Mouse (Mus musculus): ENCODE measurements around the gene Ggps1.
"Not testable (repeated sequence)": the region's sequence is repeated elsewhere in the genome, so short reads cannot be mapped to it uniquely, and the experiment has no call there.

Gene Ggps1

DNA sequence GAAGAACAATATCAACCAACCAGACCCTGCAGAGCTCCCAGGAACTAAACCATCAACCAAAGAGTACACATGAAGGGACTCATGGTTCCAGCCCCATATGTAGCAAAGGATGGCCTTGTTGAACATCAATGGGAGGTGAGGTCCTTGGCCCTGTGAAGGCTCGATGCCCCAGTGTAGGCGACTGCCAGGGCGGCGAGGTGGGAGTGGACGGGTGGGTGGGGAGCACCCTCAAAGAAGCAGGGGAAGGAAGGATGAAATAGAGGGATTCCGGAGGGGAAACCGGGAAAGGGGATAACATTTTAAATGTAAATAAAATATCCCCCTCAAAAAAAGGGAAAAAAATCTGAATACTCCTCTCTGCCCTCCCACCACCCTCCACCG lies 24.4 kb downstream of the Ggps1 start:
- DNase-seq (ENCODE audit: low spot score) = no peak

DNA sequence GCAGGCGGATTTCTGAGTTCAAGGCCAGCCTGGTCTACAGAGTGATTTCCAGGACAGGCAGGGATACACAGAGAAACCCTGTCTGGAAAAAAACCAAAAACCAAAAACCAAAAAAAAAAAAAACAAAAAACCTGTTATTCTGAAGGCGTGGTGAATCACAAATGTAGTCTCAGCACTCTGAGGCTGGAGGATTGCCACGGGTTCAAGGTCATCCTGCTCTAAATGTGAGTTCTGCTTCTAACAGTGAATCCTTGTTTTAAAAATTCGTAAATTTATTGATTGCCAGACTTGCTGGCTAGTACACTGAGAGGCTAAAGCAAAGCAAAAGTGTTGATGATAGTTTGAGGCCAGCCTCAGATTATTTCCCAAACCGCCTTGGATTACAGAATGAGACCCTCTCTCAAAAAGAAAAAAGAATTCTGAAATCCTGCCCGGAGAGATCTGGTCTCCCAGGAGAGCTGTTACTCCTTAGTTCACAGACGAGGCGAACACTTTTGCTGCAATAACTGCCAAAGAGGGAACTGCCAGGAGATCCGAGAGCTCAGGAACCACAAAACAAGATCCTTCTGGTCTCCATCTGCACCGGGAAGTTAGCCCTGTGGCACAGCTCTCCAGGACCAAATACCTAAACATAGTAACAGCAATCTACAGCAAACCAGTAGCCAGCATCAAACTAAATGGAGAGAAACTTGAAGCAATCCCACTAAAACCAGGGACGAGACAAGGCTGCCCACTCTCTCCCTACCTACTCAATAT lies 27.2 kb downstream of the Ggps1 start:
- DNase-seq (ENCODE audit: low spot score) = no peak

DNA sequence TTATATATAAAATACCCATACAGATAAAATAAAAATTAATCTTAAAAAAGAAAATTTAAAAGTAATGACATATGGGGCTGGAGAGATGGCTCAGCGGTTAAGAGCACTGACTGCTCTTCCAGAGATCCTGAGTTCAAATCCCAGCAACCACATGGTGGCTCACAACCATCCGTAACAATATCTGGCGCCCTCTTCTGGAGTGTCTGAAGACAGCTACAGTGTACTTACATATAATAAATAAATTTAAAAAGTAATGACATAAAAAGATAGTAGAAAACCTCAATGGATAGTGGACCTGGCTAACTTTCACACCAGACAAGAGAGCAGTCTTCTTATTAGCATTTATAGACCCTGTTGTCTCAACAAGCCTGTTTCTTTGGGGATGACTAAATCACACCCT lies 27.9 kb downstream of the Ggps1 start:
- not testable (repeated sequence) for DNase-seq (ENCODE audit: low spot score)

DNA sequence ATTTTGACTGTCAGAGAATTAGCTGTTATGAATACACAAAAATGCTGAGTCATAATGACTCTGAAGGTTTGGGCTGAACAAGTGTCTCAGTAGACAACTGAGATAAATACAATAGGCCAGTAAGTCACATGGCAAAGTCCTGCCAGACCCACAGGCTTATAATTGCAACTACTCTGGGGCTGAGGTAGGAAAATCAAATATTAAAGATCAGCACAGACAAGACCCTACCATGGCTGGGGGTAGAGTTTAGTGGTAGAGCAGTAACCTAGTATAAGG lies 29.3 kb downstream of the Ggps1 start:
- no peak for DNase-seq (ENCODE audit: low spot score)

DNA sequence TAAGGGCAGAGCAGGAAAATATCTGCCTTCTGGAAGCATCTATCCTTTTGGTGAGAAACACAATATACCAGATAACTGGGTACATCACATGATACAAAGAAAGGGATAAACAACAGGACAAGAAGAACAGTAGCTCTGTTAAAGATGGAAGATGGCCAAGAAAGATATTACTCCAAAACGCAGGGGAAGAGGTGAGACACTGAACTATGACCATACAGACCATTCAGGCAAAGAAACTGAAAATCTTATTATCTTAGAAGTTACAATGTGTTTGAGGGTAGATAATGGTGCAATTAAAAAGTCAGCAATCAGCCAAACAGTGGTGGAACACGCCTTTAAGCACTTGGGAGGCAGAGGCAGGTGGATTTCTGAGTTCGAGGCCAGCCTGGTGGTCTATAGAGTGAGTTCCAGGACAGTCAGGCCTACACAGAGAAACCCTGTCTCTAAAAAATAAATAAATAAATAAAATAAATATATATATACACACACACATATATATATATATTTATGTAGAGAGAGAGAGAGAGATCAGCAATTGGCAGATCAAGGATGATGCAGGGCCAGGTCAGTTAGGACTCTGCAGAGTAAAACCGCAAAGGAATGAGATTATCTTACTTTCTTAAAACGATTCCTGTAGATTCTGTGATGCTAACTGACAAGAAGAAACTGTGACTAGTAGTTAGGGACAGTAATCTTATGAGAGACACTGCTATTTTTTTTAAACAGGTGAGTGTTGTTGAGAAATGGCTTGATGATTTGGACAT lies 29.8 kb downstream of the Ggps1 start:
- no peak for DNase-seq (ENCODE audit: low spot score)

DNA sequence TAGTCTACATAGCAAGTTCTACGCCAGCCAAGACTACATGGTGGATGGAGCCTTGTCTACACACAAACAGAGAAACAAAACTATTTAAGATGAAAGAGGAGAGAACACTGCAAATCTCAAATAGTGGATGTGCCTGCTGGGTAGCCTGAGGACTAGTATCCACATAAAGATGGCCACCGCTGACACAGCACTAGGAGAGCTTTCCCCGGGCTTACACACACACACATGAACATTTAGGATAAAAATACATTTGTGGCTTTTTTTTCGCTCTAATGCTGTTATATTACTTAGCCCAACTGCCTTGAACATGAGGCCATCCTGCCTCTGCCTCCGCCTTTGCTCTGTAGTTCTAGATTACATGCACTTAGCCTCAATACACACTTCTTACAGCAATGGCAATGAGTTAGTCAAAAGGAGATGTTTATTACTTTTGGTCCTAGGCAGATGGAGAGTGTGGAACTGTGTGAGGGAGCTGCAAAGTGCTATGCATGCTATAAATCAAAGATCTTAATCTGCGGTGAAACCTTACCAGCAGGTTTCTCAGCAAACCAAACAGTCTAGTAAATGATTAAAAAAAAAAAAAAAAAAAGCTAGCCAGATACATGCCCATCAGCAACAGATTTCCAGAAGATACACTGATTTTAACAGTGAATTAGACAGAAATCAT lies 37.0 kb downstream of the Ggps1 start:
- DNase-seq (ENCODE audit: low spot score) = no peak

DNA sequence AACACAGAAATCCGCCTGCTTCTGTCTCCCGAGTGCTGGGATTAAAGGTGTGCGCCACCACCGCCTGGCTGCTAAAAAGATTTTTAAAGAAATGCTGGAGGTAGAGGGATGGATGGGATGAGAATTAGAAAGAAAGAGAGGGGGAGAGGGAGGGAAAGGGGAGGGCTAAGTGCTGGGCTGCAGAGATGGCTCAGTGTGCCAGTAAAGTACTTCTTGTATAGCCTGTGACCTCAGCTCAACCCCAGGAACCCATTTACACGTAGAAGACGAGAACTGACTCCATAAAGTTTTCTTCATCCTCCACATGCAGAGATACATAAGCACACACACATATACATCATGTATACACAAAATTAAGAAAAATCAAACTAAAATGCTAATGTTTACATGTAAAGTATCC lies 37.7 kb downstream of the Ggps1 start:
- DNase-seq (ENCODE audit: low spot score) = no peak

DNA sequence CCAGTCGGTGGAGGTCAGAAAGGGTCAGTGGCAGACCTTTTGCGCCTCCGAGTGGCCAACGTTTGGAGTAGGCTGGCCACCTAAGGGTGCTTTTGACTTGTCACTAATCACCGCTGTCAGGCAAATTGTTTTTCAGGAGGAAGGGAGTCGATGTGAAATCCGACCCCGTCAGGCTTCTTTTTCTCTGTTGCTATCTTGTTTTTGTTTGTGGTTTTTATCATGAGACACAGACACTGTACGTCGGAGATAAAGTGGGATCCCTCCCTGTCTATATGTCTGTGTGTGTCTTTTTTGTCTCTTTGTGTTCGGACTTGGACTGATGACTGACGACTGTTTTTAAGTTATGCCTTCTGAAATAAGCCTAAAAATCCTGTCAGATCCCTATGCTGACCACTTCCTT lies 41.9 kb downstream of the Ggps1 start:
- DNase-seq (ENCODE audit: low spot score) = not testable (repeated sequence)

DNA sequence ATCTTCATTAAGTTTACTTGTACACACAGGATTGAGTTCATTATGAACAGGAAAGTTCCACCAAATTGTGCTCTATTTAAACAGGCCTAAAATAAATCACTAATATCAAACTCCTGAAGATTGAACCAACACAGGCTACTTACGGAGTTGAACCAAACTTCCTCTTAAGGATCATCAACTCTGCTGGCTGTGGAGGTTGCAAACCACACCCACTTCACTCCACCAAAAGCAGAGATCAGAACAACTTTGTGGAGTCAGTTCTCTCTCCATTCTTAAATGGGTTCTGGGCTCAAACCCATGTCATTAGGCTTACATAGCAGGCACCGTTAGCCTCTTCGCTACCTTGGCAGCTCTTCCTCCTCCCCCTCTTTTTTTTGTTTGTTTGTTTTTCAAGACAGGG lies 44.4 kb downstream of the Ggps1 start:
- DNase-seq (ENCODE audit: low spot score) = no peak

DNA sequence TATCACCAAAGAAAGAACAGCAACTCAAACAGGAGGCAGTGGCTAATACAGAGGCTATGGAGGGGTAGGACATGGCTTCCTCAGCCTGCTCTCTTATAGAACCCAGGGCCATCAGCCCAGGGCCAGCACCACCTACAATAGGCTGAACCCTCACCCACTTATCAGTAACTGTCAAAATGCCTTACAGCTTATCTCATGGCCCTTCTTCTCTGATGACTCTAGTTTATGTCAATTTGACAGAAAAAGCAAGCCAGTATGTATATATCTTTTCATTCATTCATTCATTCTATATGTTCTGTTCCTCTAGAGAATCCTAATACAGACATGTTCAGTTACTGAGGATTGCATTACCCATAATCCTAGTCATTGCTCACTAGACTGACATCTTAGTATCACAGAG lies 45.0 kb downstream of the Ggps1 start:
- no peak for DNase-seq (ENCODE audit: low spot score)

DNA sequence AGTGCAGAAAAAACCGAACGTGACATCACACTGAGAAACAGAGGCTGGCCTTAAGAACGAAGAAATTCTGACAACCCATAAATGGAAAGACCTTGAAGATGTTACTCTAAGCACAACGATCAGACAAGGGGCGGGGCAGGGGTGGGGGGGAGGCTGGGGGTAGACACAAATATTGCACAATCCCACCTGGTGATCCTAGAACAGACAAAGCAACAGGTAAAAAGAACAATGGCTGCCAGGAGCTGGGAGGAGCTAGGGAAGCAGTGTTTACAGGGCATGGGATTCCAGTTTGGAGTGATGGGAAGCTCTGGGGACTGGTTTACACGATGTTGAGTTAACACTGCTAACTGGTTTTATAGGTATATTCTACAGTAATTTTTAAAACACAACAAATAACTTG lies 47.7 kb downstream of the Ggps1 start:
- no peak for DNase-seq (ENCODE audit: low spot score)

DNA sequence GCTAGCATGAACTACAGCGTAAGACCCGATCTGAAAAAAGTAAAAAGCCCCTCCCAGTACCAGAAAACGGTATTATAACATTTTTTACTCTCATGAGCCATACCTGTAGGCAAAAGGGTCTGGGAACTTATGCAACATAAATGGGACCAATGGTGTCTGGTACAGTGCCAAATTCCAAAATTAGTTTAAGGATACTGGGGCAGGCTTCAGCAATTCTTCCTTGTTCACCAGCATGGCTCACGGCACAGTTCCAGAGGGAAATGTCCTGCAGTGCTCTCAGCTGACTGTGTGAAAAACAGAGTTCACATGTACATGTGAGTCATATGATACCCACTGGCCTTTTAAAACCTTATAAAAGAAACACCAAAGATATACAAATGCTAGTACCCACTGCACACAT lies 48.7 kb downstream of the Ggps1 start:
- DNase-seq (ENCODE audit: low spot score) = no peak

DNA sequence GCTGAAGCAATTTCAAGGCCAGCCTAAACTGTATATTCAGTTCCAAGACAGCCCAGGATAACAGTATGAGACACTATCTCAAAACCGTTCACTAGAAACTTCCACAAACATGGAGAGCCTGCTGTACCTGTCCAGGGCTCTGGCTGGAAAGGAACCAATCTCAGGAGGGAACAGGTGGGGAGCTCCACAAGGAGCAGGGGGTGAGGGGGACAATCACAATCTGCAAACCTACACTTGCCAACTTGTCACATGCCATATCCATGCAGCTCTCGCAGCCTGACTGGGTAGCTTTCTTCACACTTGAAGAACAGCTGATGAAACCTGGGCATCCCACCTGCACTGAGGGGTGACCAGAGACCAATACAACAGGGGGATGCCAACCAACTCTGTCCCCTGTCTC lies 49.3 kb downstream of the Ggps1 start:
- DNase-seq (ENCODE audit: low spot score) = no peak

DNA sequence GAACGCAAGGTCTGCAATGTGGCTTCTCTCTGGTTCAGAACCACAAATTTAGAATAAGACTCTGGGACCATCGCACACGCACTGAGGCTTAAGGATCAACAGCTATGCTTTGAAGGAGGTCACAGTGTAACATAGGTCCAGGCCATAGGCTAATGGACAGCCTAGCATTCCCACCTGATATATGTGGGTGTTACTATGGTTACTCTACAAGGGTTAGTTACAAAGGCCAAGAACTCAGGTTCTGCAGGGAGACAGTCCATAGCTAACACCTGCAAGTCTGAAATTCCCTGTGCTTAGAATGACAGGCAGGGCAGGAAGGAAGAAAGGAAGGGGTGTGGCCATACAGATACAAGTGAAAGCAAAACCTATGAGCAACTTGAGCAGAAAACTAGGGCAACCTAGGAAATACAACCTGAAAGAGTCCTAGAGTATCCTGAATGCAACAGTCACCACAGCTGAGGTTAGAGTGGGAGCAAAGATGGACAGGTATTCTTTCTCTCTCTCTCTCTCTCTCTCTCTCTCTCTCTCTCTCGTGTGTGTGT lies 51.8 kb downstream of the Ggps1 start:
- no peak for DNase-seq (ENCODE audit: low spot score)

DNA sequence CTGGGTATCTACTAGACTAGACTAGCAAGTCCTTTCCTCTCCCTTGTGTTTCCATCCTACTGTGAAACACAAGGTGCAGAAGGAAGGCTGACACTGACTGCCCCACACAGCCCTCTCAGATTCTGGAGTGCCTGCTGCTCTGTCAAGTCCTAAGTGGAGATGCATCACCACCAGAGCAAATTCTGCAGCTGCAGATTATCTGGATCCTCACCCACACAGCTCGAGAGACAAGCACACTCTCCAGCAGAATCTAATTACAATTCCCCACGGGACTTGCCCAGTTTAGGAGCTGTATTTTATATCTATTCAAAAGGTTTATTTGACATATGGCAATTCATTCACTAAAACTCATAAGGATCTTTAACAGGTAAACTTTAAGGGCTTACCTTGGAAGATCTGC lies 57.2 kb downstream of the Ggps1 start:
- no peak for DNase-seq (ENCODE audit: low spot score)

DNA sequence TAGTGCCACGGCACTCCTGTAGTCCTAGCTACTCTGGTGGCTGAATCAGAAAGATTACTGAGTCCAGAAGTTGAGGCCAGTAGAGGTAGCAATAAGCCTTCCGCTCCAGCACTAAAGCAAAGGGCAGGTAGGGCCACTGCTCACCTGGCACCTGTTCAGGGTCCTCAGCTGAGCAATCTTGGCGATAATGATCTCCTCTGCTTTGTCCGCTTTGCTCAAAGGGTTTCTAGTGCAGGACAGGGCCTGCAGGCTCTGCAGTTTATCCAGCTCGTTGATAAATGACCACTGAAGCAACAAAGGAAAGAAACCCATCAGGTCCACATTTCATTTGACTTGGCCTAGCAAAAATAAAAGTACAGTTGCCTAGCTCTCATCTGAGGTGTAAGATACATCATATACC lies 58.3 kb downstream of the Ggps1 start:
- no peak for DNase-seq (ENCODE audit: low spot score)

DNA sequence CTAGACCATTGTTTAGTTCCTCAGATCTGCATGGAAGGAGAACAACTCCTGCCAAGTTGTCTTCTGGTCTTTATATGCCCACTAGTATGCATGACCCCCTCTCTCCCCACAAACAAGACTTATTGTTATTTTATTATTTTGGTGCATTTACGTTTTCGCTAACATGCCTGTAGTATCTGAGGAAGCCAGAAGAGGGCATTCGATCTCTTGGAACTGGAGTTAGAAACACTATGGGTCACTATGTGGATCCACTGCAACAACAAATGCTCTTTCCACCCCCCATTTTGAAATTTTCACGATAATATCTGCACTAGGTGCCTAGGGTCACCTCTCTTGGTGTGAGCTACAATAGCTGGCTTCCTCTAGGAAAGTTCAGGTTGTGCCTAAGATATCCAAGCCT lies 59.2 kb downstream of the Ggps1 start:
- DNase-seq (ENCODE audit: low spot score) = peak; percentile 5

DNA sequence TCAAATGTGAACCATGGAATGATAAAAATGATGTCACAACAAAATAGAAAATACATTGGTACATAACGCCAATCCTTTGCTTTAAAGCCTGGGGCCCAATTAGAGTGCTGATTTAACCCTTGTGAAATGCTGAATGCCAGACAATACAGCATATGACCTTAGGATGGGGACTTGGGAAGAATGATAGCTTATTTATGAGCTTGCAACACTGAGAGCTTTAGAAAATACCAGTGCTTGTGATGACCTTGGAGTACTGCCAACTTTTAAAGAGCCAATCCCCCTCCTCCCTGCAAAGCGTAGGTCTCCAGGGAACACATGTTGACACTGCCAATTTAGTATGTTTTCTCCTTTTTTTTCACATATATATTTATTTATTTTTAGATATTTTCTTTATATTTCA lies 60.6 kb downstream of the Ggps1 start:
- no peak for DNase-seq (ENCODE audit: low spot score)
